Comparison of ENCODE assay signal across 8 mouse cellular contexts in the genomic region with DNA sequence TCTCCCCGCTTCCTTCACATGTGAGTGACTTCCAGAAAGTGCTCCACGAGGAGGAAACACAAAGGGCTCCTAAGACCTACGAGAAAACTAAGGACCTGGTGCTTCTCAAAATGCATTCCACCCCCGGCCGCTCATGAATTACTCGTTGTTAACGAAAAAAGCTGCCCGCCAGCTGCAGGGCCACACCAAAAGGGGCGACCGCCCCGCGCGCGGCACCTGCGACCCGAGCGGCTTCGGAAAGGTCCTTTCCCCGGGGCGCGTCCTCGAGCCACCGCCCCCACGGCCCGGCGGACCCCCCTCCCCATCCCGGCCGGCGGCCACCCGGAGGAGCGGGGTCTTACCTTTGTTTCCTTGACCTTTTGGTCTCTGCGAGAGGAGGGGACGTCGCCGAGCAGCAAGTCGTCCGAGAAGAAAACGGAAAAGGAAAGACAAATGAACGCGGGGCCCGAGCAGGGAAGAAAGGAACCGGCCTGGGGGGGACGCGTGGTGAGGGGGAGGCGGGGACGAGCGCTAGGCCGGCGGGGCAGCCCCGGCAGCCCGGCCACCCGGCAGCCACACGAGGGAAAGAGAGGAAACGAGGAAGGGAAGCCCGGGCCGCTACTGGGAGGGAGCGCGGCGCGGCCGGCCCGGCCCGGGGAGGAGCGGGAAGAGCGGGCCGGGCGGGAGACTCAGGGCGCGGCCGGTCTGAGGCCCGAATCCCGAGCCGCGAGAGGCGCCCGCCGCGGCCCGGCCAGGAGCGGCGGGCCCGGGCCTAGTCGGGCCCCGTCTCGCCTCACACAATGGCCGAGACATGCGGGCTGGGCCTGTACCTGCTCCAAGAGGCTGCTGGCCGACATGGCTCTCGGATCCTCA. TPM values are rescaled to one million over a fixed set of nuclear protein-coding genes. Genes with fewer than 3 reads are reported as not detected.
A peak's percentile ranks its signal among the peaks of the same experiment; 100 is the strongest.
DNase-seq lines count a peak whose midpoint lies in the region; ATAC-seq and TF ChIP-seq lines count a peak whose summit lies in the region.

No protein-coding gene starts in this region.

- under 1% methylated on average over 89 of the region's 89 CpGs for WGBS in bone marrow, adult 2 months
- WGBS in forebrain, embryonic 13.5 days = under 1% methylated on average over 87 of the region's 89 CpGs
- under 1% methylated on average over 88 of the region's 89 CpGs for WGBS in hindbrain, embryonic 13.5 days
- WGBS in liver, embryonic 11.5 days = under 1% methylated on average over 86 of the region's 89 CpGs
- WGBS in neural tube, embryonic 12.5 days = under 1% methylated on average over 87 of the region's 89 CpGs

- ATAC-seq in forebrain, embryonic 13.5 days = peak; percentile 87
- ATAC-seq in hindbrain, embryonic 13.5 days (ENCODE audit: low FRiP score) = peak; percentile 89
- ATAC-seq in liver, embryonic 11.5 days (replicated peaks; ENCODE audit: low FRiP score) = peak; percentile 68
- ATAC-seq in neural tube, embryonic 12.5 days (ENCODE audit: low FRiP score, low read depth) = peak; percentile 87

- peaks cover 2% of the 10 kb centered on the region; the same call in 1 of the 2 replicates for H3K4me1 ChIP-seq in bone marrow, adult 2 months (ENCODE audit: control insufficient read depth, insufficient read depth, low read length)
- H3K4me1 ChIP-seq in forebrain, embryonic 13.5 days = peaks cover 28% of the 10 kb centered on the region
- peaks cover 27% of the 10 kb centered on the region for H3K4me1 ChIP-seq in hindbrain, embryonic 13.5 days (replicated peaks)
- peaks cover 22% of the 10 kb centered on the region for H3K4me1 ChIP-seq in liver, embryonic 11.5 days (replicated peaks; ENCODE audit: control insufficient read depth, insufficient read depth, low read length)
- peaks cover 22% of the 10 kb centered on the region for H3K4me1 ChIP-seq in neural tube, embryonic 12.5 days

- peak overlapping the region; percentile 98 for H3K27ac ChIP-seq in bone marrow, adult 2 months (ENCODE audit: control insufficient read depth, insufficient read depth, low read depth, low read length, poor library complexity)
- H3K27ac ChIP-seq in forebrain, embryonic 13.5 days = peak overlapping the region; percentile 94
- H3K27ac ChIP-seq in hindbrain, embryonic 13.5 days = peak overlapping the region; percentile 94
- peak overlapping the region; percentile 95 for H3K27ac ChIP-seq in liver, embryonic 11.5 days (ENCODE audit: low read depth, low read length)
- H3K27ac ChIP-seq in neural tube, embryonic 12.5 days = peak overlapping the region; percentile 79

- H3K27me3 ChIP-seq in forebrain, embryonic 13.5 days = no peaks in the 10 kb centered on the region
- no peaks in the 10 kb centered on the region for H3K27me3 ChIP-seq in hindbrain, embryonic 13.5 days
- no peaks in the 10 kb centered on the region for H3K27me3 ChIP-seq in liver, embryonic 11.5 days (replicated peaks; ENCODE audit: control insufficient read depth, insufficient read depth, low read length)
- no peaks in the 10 kb centered on the region for H3K27me3 ChIP-seq in neural tube, embryonic 12.5 days (replicated peaks)

- H3K36me3 ChIP-seq in forebrain, embryonic 13.5 days (ENCODE audit: poor library complexity, severe bottlenecking) = peaks cover 38% of the 10 kb centered on the region
- peaks cover 17% of the 10 kb centered on the region for H3K36me3 ChIP-seq in hindbrain, embryonic 13.5 days
- peaks cover 9% of the 10 kb centered on the region; the same call in 1 of the 2 replicates for H3K36me3 ChIP-seq in liver, embryonic 11.5 days (ENCODE audit: control insufficient read depth, insufficient read depth, low read length)
- H3K36me3 ChIP-seq in neural tube, embryonic 12.5 days = peaks cover 28% of the 10 kb centered on the region

- no peak for TF ChIP-seq POLR2A in bone marrow, adult 2 months (IDR thresholded peaks at IDR 0.05; ENCODE audit: borderline replicate concordance, control insufficient read depth, low read depth, low read length)

- peak overlapping the region; percentile 100 for H3K9ac ChIP-seq in forebrain, embryonic 13.5 days
- H3K9ac ChIP-seq in hindbrain, embryonic 13.5 days = peak overlapping the region; percentile 100
- H3K9ac ChIP-seq in liver, embryonic 11.5 days (ENCODE audit: low read depth, low read length) = peak overlapping the region; percentile 100
- peak overlapping the region; percentile 100 for H3K9ac ChIP-seq in neural tube, embryonic 12.5 days

- peak overlapping the region; percentile 99 for H3K4me3 ChIP-seq in bone marrow, adult 2 months (replicated peaks; ENCODE audit: control insufficient read depth, low read depth, low read length)
- H3K4me3 ChIP-seq in forebrain, embryonic 13.5 days = peak overlapping the region; percentile 100
- peak overlapping the region; percentile 99 for H3K4me3 ChIP-seq in hindbrain, embryonic 13.5 days
- H3K4me3 ChIP-seq in liver, embryonic 11.5 days (ENCODE audit: low read depth, low read length) = peak overlapping the region; percentile 98
- peak overlapping the region; percentile 93 for H3K4me3 ChIP-seq in neural tube, embryonic 12.5 days

- DNase-seq in heart, adult 11 months = peak; percentile 92
- DNase-seq in heart, postnatal 25 days (ENCODE audit: low spot score) = no peak
- DNase-seq in liver, embryonic 11.5 days (ENCODE audit: low spot score) = peak; percentile 65
- peak; percentile 15 to 36 for DNase-seq in thymus, postnatal 10 days (ENCODE audit: low spot score in 2 of 2)

- no peaks in the 10 kb centered on the region for H3K9me3 ChIP-seq in forebrain, embryonic 13.5 days (replicated peaks)
- no peaks in the 10 kb centered on the region for H3K9me3 ChIP-seq in hindbrain, embryonic 13.5 days
- no peaks in the 10 kb centered on the region for H3K9me3 ChIP-seq in liver, embryonic 11.5 days (ENCODE audit: control insufficient read depth, low read length)
- H3K9me3 ChIP-seq in neural tube, embryonic 12.5 days = no peaks in the 10 kb centered on the region

- intact Hi-C loops in heart, postnatal 25 days (cut with DNase I) = loop anchor here (5.0 kb wide), 1 partner anchor 136 kb away; no protein-coding TSS in a partner anchor

- TF ChIP-seq CTCF in bone marrow, adult 2 months (IDR thresholded peaks at IDR 0.05; ENCODE audit: control insufficient read depth, insufficient read depth, low read length) = no peak

- peak overlapping the region; percentile 86 for H3K4me2 ChIP-seq in forebrain, embryonic 13.5 days
- H3K4me2 ChIP-seq in hindbrain, embryonic 13.5 days = peak overlapping the region; percentile 77
- H3K4me2 ChIP-seq in liver, embryonic 11.5 days = peak overlapping the region; percentile 92
- peak overlapping the region; percentile 82 for H3K4me2 ChIP-seq in neural tube, embryonic 12.5 days (replicated peaks)

RNA-seq across cellular contexts. Expression of gene Ythdf2, which starts 0.8 kb away (rescaled TPM):
- total RNA-seq in heart, postnatal 25 days (2021) = 10 to 100 TPM; 26.1 to 27.9 TPM
- 9.9 and 14.7 TPM in 2 replicates for polyA plus RNA-seq in bone marrow, adult 2 months (2011; ENCODE audit: insufficient read depth, insufficient read length, low replicate concordance, missing spikeins)
- 154 and 162 TPM in 2 replicates for polyA plus RNA-seq in forebrain, embryonic 13.5 days (2015; fragmentation: Nextera tagmentation; extraction: Ambion mirVana)
- 134 and 137 TPM in 2 replicates for polyA plus RNA-seq in hindbrain, embryonic 13.5 days (2015; fragmentation: Nextera tagmentation; extraction: Ambion mirVana)
- 82.6 and 87.3 TPM in 2 replicates for polyA plus RNA-seq in liver, embryonic 11.5 days (2014; fragmentation: Nextera tagmentation; extraction: Ambion mirVana)
- polyA plus RNA-seq in neural tube, embryonic 12.5 days (2016; fragmentation: Nextera tagmentation; extraction: Ambion mirVana) = 155 and 158 TPM in 2 replicates

RNA-seq across cellular contexts. Expression of gene Gmeb1, which starts 50.1 kb away (rescaled TPM):
- total RNA-seq in heart, postnatal 25 days (2021) = 10 to 100 TPM; 10.5 to 11.5 TPM
- polyA plus RNA-seq in bone marrow, adult 2 months (2011; ENCODE audit: insufficient read depth, insufficient read length, low replicate concordance, missing spikeins) = 10.9 and 19.6 TPM in 2 replicates
- polyA plus RNA-seq in forebrain, embryonic 13.5 days (2015; fragmentation: Nextera tagmentation; extraction: Ambion mirVana) = 50.0 and 55.3 TPM in 2 replicates
- 47.1 and 48.7 TPM in 2 replicates for polyA plus RNA-seq in hindbrain, embryonic 13.5 days (2015; fragmentation: Nextera tagmentation; extraction: Ambion mirVana)
- polyA plus RNA-seq in liver, embryonic 11.5 days (2014; fragmentation: Nextera tagmentation; extraction: Ambion mirVana) = 25.4 and 26.8 TPM in 2 replicates
- polyA plus RNA-seq in neural tube, embryonic 12.5 days (2016; fragmentation: Nextera tagmentation; extraction: Ambion mirVana) = 41.9 and 45.4 TPM in 2 replicates
